Mouse (Mus musculus) heart, adult 18-20 months (tissue): ENCODE results near the gene Hcn1. TPM values are rescaled to one million over a fixed set of nuclear protein-coding genes. Genes with fewer than 3 reads are reported as not detected.

Source experiments
- DNase-seq, 2 experiments: peaks; one replicate each; pipeline ENCODE4 v3.0.0; 2021 to 2022; ENCODE audit warnings: mixed read lengths in 1 of 2
- total RNA-seq, 2 experiments: library from RNA; stranded (reverse); gene quantifications; 2 replicates each; pipeline ENCODE4 v1.2.3; 2021

Hcn1 gene
- total RNA-seq, 2 experiments from 2014 or later = 0.67 to 1.2 TPM

- DNase-seq = no peak
These were observed 424.4 kb downstream of the Hcn1 start for GRCm38 (mm10) chr13:118026510-118026909.

GRCm38 (mm10) chr13:118027868-118028267, 425.7 kb downstream of the Hcn1 start:
- no peak for DNase-seq

- no peak for DNase-seq
These were observed 426.5 kb downstream of the Hcn1 start for GRCm38 (mm10) chr13:118028662-118029061.

GRCm38 (mm10) chr13:118029579-118029978, 427.5 kb downstream of the Hcn1 start:
- no peak for DNase-seq

- DNase-seq = no peak
These were observed 433.5 kb downstream of the Hcn1 start for GRCm38 (mm10) chr13:118035598-118035997.
